Mouse (Mus musculus) stomach, postnatal 0 days (tissue): ENCODE measurements around the gene Tbl3.

ENCODE experiments used
- CTCF ChIP-seq: IDR thresholded peaks from 2 replicates; pipeline ENCODE4 v1.5.1; 2016; ENCODE audit warnings: antibody characterized with exemption, low read depth, mild to moderate bottlenecking, moderate library complexity
- EP300 ChIP-seq: optimal IDR thresholded peaks from 2 replicates; pipeline ENCODE3; 2016; ENCODE audit warnings: antibody characterized with exemption

DNA sequence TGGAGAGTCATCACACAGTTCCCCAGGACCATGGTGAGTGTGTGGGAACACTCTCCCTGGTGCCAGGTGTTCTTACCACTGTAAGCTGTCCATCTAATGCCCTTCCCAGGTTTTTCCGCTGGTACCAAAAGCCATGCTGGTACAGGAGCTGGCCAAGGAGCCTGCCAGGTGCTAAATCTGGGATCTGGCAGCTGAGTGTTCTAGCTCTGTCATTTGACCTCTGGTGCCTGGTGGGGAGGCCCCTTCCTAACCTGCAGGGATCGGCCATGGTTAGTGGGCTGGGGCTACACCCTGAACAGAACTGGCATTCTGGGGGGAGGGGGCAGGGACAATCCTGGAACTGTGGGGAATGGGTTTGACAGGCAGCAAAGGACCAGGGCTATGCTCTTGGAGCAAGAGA lies 20.2 kb upstream of the Tbl3 start, which contains the start of gene Rpl3l:
- TF ChIP-seq CTCF = no peak
- TF ChIP-seq EP300 = no peak
